ENCODE assay signal across 8 mouse cellular contexts in genomic region chr11:116412904-116413630, GRCm38 (mm10). TPM values are rescaled to one million over a fixed set of nuclear protein-coding genes. Genes with fewer than 3 reads are reported as not detected.
DNase-seq lines count a peak whose midpoint lies in the region; ATAC-seq lines count a peak whose summit lies in the region.

Rnf157 (minus strand) TSS chr11:116413032.

- peak; percentile 89 for DNase-seq in Muller cell, postnatal 12 days (ENCODE audit: inconsistent ontology term)
- DNase-seq in cerebellum, postnatal 14 days = peak; percentile 87 to 90
- peak; percentile 73 to 85 for DNase-seq in frontal cortex, postnatal 14 days (ENCODE audit: low spot score in 2 of 2)
- peak; percentile 93 for DNase-seq in hindbrain, embryonic 11.5 days (ENCODE audit: low spot score)
- peak; percentile 88 for DNase-seq in layer of hippocampus, postnatal 36 days
- peak; percentile 67 for DNase-seq in lung, postnatal 25 days (ENCODE audit: low spot score)
- DNase-seq in retina, adult 2 months (ENCODE audit: low read depth, low spot score) = peak; percentile 68
- DNase-seq in thymus, postnatal 25 days = peak; percentile 89

- H3K9me3 ChIP-seq in hindbrain, embryonic 11.5 days (ENCODE audit: control insufficient read depth, low read length) = no peaks in the 10 kb centered on the region

- no peaks in the 10 kb centered on the region for H3K36me3 ChIP-seq in hindbrain, embryonic 11.5 days (ENCODE audit: control insufficient read depth, insufficient read depth, low read length)

- peak; percentile 96 for ATAC-seq in hindbrain, embryonic 11.5 days (ENCODE audit: low FRiP score)

- H3K4me1 ChIP-seq in hindbrain, embryonic 11.5 days (replicated peaks; ENCODE audit: control insufficient read depth, insufficient read depth, low read length) = peaks cover 6% of the 10 kb centered on the region

- peak within 1 kb of the TSS; percentile 90 for H3K9ac ChIP-seq in hindbrain, embryonic 11.5 days (ENCODE audit: low read depth, low read length)

- peak within 1 kb of the TSS; percentile 76 for H3K4me3 ChIP-seq in hindbrain, embryonic 11.5 days (ENCODE audit: low read depth, low read length)

- H3K27me3 ChIP-seq in hindbrain, embryonic 11.5 days (ENCODE audit: control insufficient read depth, insufficient read depth, low read length) = no peaks in the 10 kb centered on the region

- H3K27ac ChIP-seq in hindbrain, embryonic 11.5 days (ENCODE audit: low read depth, low read length) = peak within 1 kb of the TSS; percentile 83

- 2% methylated on average over 77 of the region's 82 CpGs for WGBS in hindbrain, embryonic 11.5 days

- peak within 1 kb of the TSS; percentile 97 for H3K4me2 ChIP-seq in hindbrain, embryonic 11.5 days (replicated peaks; ENCODE audit: low read depth, low read length)

RNA-seq across cellular contexts. Expression of gene Rnf157, which starts in this region (rescaled TPM):
- 16.0 and 23.1 TPM in 2 replicates for polyA plus RNA-seq in hindbrain, embryonic 11.5 days (2014; fragmentation: Nextera tagmentation; extraction: Ambion mirVana)
- 100 to 1,000 TPM; 212 to 247 TPM for total RNA-seq in layer of hippocampus, postnatal 36 days (2021)

Comparison
In these comparisons a context has a peak if more than half of its experiments do, and no peak if none do; other contexts are left out.
1. Peak in every context shown above with its lines: DNase-seq, ATAC-seq, H3K4me3 ChIP-seq and H3K27ac ChIP-seq.